Mouse (Mus musculus): Measurements from ENCODE around the gene Mbnl2. TPM values are rescaled to one million over a fixed set of nuclear protein-coding genes. Genes with fewer than 3 reads are reported as not detected.
A peak's percentile ranks its signal among the peaks of the same experiment; 100 is the strongest.
"Not testable (repeated sequence)": the region's sequence is repeated elsewhere in the genome, so short reads cannot be mapped to it uniquely, and the experiment has no call there.

Gene Mbnl2
- total RNA-seq, 2 experiments from 2014 or later, result 216 to 226 TPM

- DNase-seq, result no peak
Observed at GRCm38 (mm10) chr14:120357321-120358070, 82.0 kb downstream of the Mbnl2 start.

- not testable (repeated sequence) for DNase-seq
Observed at GRCm38 (mm10) chr14:120359608-120360007, 84.1 kb downstream of the Mbnl2 start.

GRCm38 (mm10) chr14:120361121-120361520 lies 85.7 kb downstream of the Mbnl2 start:
- no peak for DNase-seq

GRCm38 (mm10) chr14:120362409-120362992 lies 87.0 kb downstream of the Mbnl2 start:
- no peak for DNase-seq

GRCm38 (mm10) chr14:120363090-120363818 lies 87.8 kb downstream of the Mbnl2 start:
- no peak for DNase-seq

GRCm38 (mm10) chr14:120365088-120365487 lies 89.6 kb downstream of the Mbnl2 start:
- DNase-seq, result no peak

- peak; percentile 58 to 68 for DNase-seq
Observed at GRCm38 (mm10) chr14:120366962-120367361, 91.5 kb downstream of the Mbnl2 start.

- no peak for DNase-seq
Observed at GRCm38 (mm10) chr14:120367589-120367988, 92.1 kb downstream of the Mbnl2 start.

GRCm38 (mm10) chr14:120368456-120368855 lies 93.0 kb downstream of the Mbnl2 start:
- no peak for DNase-seq

- peak; percentile 68 to 70 for DNase-seq
Observed at GRCm38 (mm10) chr14:120368914-120369391, 93.5 kb downstream of the Mbnl2 start.

GRCm38 (mm10) chr14:120370044-120370443 lies 94.6 kb downstream of the Mbnl2 start:
- DNase-seq, result no peak

- DNase-seq, result no peak
Observed at GRCm38 (mm10) chr14:120370631-120371030, 95.2 kb downstream of the Mbnl2 start.

- peak in 1 of 2 experiments; percentile 42 for DNase-seq
Observed at GRCm38 (mm10) chr14:120371174-120371573, 95.7 kb downstream of the Mbnl2 start.

- peak; percentile 73 to 76 for DNase-seq
Observed at GRCm38 (mm10) chr14:120373026-120374024, 97.9 kb downstream of the Mbnl2 start.

GRCm38 (mm10) chr14:120374786-120375185 lies 99.3 kb downstream of the Mbnl2 start:
- no peak for DNase-seq

- DNase-seq, result no peak
Observed at GRCm38 (mm10) chr14:120377192-120377591, 101.7 kb downstream of the Mbnl2 start.

GRCm38 (mm10) chr14:120378002-120378401 lies 102.5 kb downstream of the Mbnl2 start:
- no peak for DNase-seq

- peak in 1 of 2 experiments; percentile 59 for DNase-seq
Observed at GRCm38 (mm10) chr14:120379716-120380115, 104.2 kb downstream of the Mbnl2 start.

- DNase-seq, result no peak
Observed at GRCm38 (mm10) chr14:120381378-120382134, 106.1 kb downstream of the Mbnl2 start.

- DNase-seq, result no peak
Observed at GRCm38 (mm10) chr14:120382179-120382578, 106.7 kb downstream of the Mbnl2 start.

Data from adrenal gland, postnatal 36 days (tissue).